Mouse (Mus musculus) ES-E14 (cell line): ENCODE results near the gene Vwce. TPM values are rescaled to one million over a fixed set of nuclear protein-coding genes. Genes with fewer than 3 reads are reported as not detected.

Experiments
- DNase-seq: peaks from one replicate; pipeline ENCODE4 v3.0.0-alpha.2; 2013; ENCODE audit warnings: low read depth, low spot score
- H3K27ac ChIP-seq: 2 replicates; pipeline ENCODE4 v1.5.1; 2012; ENCODE audit warnings: low read depth, mild to moderate bottlenecking, low read length, moderate library complexity, mixed read lengths; ENCODE audit not compliant: poor library complexity, insufficient read depth, severe bottlenecking
- H3K36me3 ChIP-seq: 2 replicates; pipeline ENCODE4 v1.6.1; 2012; ENCODE audit warnings: mild to moderate bottlenecking, low read length, moderate library complexity, mixed read lengths; ENCODE audit not compliant: control insufficient read depth, poor library complexity, insufficient read depth, severe bottlenecking
- H3K4me1 ChIP-seq, 2 experiments: fragments of 150-350 bp in 1 of 2; sonication (generic) in 1 of 2; 2 replicates each; pipeline ENCODE4 v1.6.1; 2012; ENCODE audit warnings: low read length in 2 of 2, mild to moderate bottlenecking in 1 of 2, mixed read lengths in 1 of 2; ENCODE audit not compliant: control insufficient read depth in 2 of 2, insufficient read depth in 2 of 2, poor library complexity in 1 of 2
- H3K4me3 ChIP-seq, 2 experiments: fragments of 150-350 bp in 1 of 2; sonication (generic) in 1 of 2; 2 replicates each; pipeline ENCODE4 v1.5.1; 2012; ENCODE audit warnings: low read length in 2 of 2, low read depth in 1 of 2, mild to moderate bottlenecking in 1 of 2, mixed read lengths in 1 of 2; ENCODE audit not compliant: insufficient read depth in 1 of 2, poor library complexity in 1 of 2, severe bottlenecking in 1 of 2
- H3K9ac ChIP-seq: 2 replicates; pipeline ENCODE4 v1.6.1; 2012; ENCODE audit warnings: low read depth, mild to moderate bottlenecking, low read length, mixed read lengths; ENCODE audit not compliant: poor library complexity, insufficient read depth, severe bottlenecking
- H3K9me3 ChIP-seq: fragments of 150-350 bp; sonication (generic); 2 replicates; pipeline ENCODE4 v1.6.1; 2012; ENCODE audit warnings: low read depth, mild to moderate bottlenecking, low read length; ENCODE audit not compliant: control insufficient read depth, insufficient read depth
- CHD2 ChIP-seq: IDR thresholded peaks from 2 replicates; pipeline ENCODE4 v1.6.1; 2014; ENCODE audit warnings: mild to moderate bottlenecking, low read depth, low read length, inconsistent platforms
- HCFC1 ChIP-seq: IDR thresholded peaks from 2 replicates; pipeline ENCODE4 v1.6.1; 2012; ENCODE audit warnings: low read length, inconsistent platforms, borderline replicate concordance; ENCODE audit not compliant: insufficient read depth
- MAFK ChIP-seq: IDR thresholded peaks from 2 replicates; pipeline ENCODE4 v1.6.1; 2014; ENCODE audit warnings: mild to moderate bottlenecking, low read depth, low read length, inconsistent platforms; ENCODE audit not compliant: insufficient read depth
- ZC3H11A ChIP-seq: IDR thresholded peaks from 2 replicates; pipeline ENCODE4 v1.6.1; 2012; ENCODE audit warnings: low read depth, mild to moderate bottlenecking, inconsistent platforms, low read length, borderline replicate concordance
- ZNF384 ChIP-seq: IDR thresholded peaks from 2 replicates; pipeline ENCODE4 v1.6.1; 2012; ENCODE audit warnings: low read depth, low read length, inconsistent platforms
- in situ Hi-C, 2 experiments: fragments of 600-800 bp; cut with MboI; formaldehyde crosslinking; loops; one replicate each; pipeline ENCODE4 v1.15.1; 2025; ENCODE audit warnings: low sequenced_read_pairs in 2 of 2, inconsistent platforms in 1 of 2; ENCODE audit not compliant: unreplicated experiment in 2 of 2
- total RNA-seq: library from RNA; depleted of rRNA; stranded (reverse); fragments of 300-350 nt; gene quantifications from 2 replicates; pipeline ENCODE4 v1.2.3, GENCODE M21; 2012; rRNA removed

Gene Vwce
- 0.49 and 0.63 TPM in 2 replicates for total RNA-seq

DNA sequence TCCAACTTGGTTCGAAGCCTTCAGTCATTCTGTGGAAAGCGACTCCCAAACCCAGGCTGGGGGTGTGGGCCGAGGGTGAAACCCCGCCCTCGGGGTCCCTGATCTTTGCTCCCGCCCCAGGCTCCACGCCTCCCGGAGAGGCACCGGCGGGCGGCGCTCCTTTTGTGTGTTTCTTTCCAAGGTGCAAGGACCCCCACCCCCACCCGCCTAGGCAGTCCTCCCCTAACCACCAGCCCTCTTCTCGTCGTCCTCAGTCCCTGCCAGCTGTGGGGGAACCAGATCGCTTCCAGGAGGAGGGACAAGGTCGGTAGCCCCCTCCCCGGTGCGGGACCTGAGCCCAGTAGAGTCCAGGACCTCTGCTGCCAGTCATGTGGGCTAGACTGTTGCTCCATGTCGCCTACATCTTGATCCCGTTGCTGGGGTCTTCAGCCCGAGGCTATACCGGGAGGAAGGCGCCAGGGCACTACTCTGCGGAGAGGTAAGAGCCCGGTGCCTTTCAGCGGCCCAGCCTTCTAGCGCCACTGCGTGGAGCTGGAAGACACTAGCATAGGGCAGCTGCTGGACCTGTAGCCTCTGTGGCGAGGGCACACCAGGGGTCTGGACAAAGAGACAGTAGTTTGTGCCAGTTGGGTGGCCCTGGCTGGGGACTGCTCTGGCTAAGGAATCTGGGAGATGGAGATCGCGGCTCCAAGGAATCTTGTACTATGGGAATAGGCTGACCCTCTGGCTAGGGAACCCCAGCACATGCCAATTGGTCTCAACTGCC is at the start of gene Vwce:
Vwce (plus strand) TSS at position 108 of the 766 bp plus-strand sequence.
- H3K9me3 ChIP-seq, result no peaks in the 10 kb centered on the region
- H3K27ac ChIP-seq, result no peak within 1 kb of the TSS
- DNase-seq, result no peak
- TF ChIP-seq HCFC1, result no peak
- no peak for TF ChIP-seq CHD2
- TF ChIP-seq ZC3H11A, result 0 out of 2 replicates have a peak, but pooled peaks have one; percentile 1
- H3K36me3 ChIP-seq, result peaks cover 3% of the 10 kb centered on the region
- peak within 1 kb of the TSS; percentile 16 to 66 for H3K4me3 ChIP-seq
- peaks cover 0 to 2% of the 10 kb centered on the region in 2 experiments; a peak in 1 of 4 replicates for H3K4me1 ChIP-seq
- peak within 1 kb of the TSS; percentile 11; the same call in 1 of the 2 replicates for H3K9ac ChIP-seq
- in situ Hi-C loops, result no loop called here

DNA sequence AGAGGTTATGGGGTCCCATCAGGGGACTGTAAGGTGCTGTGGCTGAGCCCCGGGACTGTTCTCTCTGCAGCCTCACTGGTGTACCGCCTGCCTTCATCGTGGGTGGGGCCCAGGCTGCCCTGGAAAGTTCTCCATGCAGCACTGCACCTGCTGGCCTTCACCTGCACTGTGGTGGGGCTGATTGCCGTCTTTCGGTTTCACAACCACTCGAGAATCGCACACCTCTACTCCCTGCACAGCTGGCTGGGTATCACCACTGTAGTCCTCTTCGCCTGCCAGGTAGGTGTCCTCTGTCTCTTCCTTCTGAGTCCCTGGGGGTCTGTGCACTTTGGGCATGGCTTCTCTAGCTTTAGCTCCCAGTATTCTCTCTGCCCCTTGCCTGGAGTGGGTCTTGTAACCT is 48.9 kb upstream of the Vwce start:
- H3K27ac ChIP-seq, result no peak overlapping the region
- no peaks in the 10 kb centered on the region for H3K4me1 ChIP-seq
- H3K36me3 ChIP-seq, result 0 out of 2 replicates have a peak, but pooled peaks cover 1% of the 10 kb centered on the region
- TF ChIP-seq MAFK (no peak), ZC3H11A (no peak), HCFC1 (no peak), CHD2 (no peak)
- DNase-seq, result no peak
- in situ Hi-C loops, result no loop called here
- H3K4me3 ChIP-seq, result no peak overlapping the region
- H3K9ac ChIP-seq, result no peak overlapping the region
- no peaks in the 10 kb centered on the region for H3K9me3 ChIP-seq

DNA sequence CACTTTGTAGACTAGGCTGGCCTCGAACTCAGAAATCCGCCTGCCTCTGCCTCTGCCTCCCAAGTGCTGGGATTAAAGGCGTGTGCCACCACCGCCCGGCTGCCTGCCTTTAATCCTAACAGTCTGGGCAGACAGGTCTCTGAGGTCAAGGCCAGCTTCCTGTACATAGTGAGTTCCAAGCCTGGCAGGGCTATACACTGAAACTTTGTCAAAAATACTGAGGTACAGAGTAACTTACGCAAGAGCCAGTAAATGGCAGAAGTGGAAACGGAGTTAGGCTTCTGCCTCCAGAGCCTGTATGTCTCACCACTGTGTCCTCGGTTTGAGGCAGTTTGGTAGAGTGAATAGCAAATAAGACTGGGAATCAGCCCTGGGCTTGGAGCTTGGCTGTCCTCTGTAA is 46.8 kb upstream of the Vwce start:
- no peak overlapping the region for H3K4me3 ChIP-seq
- in situ Hi-C loops, result no loop called here
- no peak overlapping the region for H3K27ac ChIP-seq
- TF ChIP-seq HCFC1, result no peak
- no peak for TF ChIP-seq ZC3H11A
- no peak for TF ChIP-seq ZNF384
- no peak for TF ChIP-seq MAFK
- no peak for TF ChIP-seq CHD2
- no peak for DNase-seq
- no peak overlapping the region for H3K9ac ChIP-seq
- 0 out of 2 replicates have a peak, but pooled peaks cover 1% of the 10 kb centered on the region for H3K36me3 ChIP-seq
- no peaks in the 10 kb centered on the region for H3K9me3 ChIP-seq
- H3K4me1 ChIP-seq, result no peaks in the 10 kb centered on the region

DNA sequence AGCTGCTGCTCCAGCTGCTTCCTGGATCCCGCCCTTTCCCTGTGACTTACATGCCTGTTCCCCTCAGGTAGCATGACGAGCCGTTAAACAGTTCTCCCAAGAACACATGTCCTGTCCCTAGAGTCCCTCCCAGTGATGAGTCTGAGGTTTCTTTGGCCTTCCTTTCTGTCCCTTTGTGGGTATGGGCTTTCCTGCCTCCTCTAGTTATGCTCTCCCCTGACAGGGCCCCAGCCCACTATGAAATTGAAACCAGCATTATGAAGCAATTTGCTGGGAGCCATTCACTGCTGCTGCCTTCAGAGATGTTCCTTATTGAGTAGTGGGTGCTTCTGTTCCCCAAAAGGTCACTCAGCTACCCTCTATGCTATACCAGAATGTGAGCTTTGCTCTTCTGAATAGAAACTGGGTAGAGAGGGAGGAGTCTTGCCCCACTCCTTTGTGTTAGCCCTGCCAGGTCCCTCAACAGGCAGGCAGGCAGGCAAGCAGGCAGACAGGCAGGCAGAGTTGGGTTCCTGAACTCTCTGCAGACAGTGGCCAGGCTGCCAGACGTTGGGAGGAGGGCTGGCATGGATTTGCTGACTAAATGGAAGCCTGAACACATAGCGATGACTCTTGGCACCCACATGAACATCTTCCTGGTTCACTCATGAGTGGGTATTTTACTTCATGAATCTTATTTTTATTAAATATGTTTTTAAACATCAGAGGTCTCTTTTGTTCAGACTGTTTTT is 44.7 kb upstream of the Vwce start:
- no peak overlapping the region for H3K4me3 ChIP-seq
- H3K9me3 ChIP-seq, result no peaks in the 10 kb centered on the region
- H3K4me1 ChIP-seq, result no peaks in the 10 kb centered on the region
- DNase-seq, result no peak
- TF ChIP-seq MAFK (no peak), CHD2 (no peak), HCFC1 (no peak), ZC3H11A (no peak), ZNF384 (no peak)
- in situ Hi-C loops, result no loop called here
- H3K27ac ChIP-seq, result no peak overlapping the region
- 0 out of 2 replicates have a peak, but pooled peaks cover 4% of the 10 kb centered on the region for H3K36me3 ChIP-seq
- H3K9ac ChIP-seq, result no peak overlapping the region
